Mouse (Mus musculus) lung, postnatal 14 days (tissue): ENCODE results near the gene Efhd2.
A peak's percentile ranks its signal among the peaks of the same experiment; 100 is the strongest.

Experiments used
- DNase-seq: peaks from one replicate; pipeline ENCODE4 v3.0.0; 2021

Gene Efhd2

GRCm38 (mm10) chr4:141879074-141879473 lies 4.4 kb upstream of the Efhd2 start:
- no peak for DNase-seq

- no peak for DNase-seq
Observed at GRCm38 (mm10) chr4:141878621-141879020, 3.9 kb upstream of the Efhd2 start.

- DNase-seq: no peak
Observed at GRCm38 (mm10) chr4:141875481-141876108, 875 bp upstream of the Efhd2 start.

GRCm38 (mm10) chr4:141874111-141874600 lies 564 bp downstream of the Efhd2 start:
- no peak for DNase-seq

GRCm38 (mm10) chr4:141872977-141873376 lies 1.7 kb downstream of the Efhd2 start:
- DNase-seq: no peak

DNA sequence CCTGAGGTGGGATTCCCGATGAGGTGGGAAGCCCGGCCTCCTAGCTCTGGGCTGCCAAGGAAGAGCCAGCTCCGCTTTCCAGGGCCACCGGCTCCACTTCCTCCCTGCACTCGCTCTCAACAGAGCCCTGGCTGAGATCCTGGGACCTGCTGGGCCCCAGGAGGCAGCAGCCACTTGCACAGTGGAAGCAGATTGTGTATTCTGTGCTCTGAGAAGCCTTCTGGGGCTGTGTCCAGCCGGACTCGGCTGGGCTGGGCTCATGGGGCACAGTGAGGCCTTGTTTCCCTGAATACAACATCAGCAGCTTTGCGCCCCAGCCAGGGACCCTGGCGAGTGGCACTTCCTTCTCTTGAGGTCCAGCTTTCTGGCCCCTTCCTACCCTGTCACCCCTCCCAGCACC lies 2.8 kb downstream of the Efhd2 start:
- no peak for DNase-seq

DNA sequence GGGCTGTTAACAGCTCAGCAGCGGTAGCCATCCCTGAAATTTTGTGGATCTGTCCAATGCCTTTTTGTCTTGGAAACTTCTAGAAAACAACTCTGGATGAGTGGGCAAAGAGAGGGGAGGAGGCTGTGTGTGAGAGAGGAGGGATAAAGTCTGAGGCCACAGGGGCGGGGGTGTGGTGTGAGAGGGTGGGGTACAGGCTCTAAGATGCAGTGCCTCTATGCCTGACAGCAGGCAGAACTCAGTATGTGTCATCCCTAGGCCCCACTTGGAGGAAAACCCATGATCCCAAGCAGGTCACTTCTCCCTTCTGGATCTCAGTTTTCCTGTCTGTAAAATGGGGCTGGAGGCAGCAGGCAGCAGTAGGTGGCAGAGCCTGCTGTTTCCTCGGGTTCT lies 3.4 kb downstream of the Efhd2 start:
- no peak for DNase-seq

DNA sequence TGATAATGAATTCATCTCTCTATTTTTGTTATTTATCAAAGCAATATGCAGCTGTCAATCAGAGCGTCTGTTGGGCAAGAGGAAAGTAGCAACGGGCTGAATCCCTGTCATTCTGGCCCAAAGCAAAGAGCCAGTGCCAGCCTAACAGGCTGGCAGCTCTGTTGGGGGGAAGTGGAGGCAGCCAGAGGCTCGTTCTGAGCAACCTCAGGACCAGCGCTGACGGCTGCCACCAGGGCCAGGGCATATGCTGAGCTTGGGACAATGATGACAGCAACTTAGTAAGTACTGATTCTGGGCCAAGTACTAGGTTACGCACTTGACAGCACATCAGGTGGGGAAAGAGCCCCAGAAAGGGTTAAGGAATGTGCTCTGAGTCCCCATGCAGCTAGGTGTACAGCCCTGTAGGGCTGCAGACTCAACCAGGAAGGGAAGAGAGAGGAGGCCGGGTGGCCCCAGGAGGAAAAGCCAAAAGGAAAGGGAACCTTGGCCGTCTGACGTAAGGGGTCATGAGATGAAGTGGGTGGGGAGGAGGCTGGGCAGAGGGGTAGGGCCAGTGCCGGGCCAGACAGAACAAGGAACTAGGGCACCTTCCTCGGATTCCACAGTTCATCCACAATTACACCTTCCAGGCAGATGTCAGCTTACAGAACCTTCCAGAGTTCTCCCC lies 3.9 kb downstream of the Efhd2 start:
- peak; percentile 54 for DNase-seq

DNA sequence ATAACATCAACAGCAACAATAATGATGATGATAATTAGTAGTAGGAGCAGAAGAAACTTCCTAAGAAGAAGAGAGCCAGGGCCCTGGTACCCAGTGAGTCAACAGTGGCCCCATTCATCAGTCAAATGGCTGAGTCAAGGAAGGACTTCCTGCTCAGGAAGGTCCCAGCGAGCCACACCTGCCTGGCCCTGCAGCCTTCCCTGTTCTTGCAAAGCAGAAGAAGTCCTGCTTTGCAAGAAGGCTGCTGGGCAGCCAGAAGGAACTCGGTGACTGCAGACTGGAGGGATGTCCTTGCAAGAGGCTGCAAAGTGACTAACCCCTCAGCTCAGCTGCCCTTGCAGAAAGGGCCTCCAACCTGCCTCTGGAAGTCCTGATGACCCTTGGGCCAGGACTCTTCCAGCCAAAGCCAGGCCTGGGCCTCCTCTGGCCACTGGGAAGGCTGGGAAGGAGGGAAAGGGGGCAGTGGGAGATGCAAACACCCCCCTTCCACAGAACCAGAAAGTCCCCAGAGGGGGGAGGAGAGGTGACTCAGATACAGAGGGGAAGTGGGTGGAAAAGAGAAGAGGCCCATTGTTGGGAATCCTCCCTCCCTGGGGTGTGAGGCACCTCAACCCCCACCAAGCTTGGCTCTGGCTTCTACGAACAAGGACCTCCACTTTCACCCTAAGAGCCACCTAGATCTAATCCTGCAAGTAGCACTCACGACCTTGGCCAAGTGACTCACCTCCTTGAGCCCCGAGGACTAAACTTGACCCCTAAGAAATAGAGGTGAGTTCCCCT lies 5.1 kb downstream of the Efhd2 start:
- no peak for DNase-seq

DNA sequence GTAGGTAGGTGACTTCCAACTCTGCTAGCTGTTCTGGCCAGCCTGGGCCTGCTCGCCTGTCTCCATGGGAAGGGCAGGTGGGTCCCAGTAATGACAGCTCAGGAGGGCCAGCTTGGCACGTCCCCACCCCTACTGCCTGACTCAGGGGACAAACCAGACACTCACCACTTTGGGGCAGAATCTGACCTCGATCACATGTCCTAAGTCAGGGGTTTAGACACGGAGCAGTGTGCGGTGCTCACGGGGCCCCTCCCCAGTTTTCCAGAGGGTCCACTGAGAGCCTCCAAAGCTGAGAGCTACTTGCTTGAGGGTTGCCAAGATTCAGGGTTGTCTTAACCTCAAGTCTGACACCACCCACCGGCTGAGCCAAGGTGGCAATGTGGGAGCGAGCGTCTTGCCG lies 6.7 kb downstream of the Efhd2 start:
- DNase-seq: no peak

DNA sequence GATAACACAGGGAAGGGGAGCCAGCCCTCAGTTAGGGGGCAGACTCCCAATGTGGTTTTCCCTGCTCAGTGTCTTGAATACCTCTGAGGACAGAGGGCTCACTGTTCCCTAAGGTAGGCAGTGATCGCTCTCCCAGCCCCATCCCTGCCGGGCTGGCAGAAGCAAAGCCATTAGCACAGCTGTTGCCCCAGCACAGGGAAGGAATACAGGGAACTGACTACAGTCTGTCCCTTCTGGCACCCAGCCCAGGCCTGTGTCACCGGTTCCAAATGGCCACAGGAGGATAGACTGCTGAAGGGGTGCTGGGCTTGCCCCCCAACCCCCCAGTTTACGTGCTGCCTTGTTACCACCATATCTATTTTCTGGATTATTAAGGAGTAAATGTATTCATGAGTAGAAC lies 7.2 kb downstream of the Efhd2 start:
- DNase-seq: peak; percentile 71

GRCm38 (mm10) chr4:141866933-141867490 lies 7.7 kb downstream of the Efhd2 start:
- DNase-seq: peak; percentile 59

DNA sequence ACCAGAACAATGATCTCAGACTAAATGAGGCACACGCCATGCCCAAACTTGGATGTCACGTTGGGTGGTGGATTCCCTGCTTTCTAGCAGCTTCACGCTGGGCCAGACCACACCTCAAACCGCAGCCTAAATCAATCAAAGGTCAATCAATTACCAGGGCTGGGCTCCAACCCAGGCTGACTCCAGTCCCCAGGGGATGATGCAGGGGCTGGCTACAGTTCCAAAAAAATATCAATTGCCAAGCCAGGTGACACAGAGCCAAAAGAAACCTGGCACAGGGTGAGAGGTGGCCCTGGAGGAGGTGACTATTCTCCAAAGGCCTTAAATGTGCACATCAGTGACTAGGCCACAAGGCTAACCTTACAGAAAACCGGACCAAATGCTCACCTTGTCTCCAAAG lies 9.1 kb downstream of the Efhd2 start:
- DNase-seq: no peak

DNA sequence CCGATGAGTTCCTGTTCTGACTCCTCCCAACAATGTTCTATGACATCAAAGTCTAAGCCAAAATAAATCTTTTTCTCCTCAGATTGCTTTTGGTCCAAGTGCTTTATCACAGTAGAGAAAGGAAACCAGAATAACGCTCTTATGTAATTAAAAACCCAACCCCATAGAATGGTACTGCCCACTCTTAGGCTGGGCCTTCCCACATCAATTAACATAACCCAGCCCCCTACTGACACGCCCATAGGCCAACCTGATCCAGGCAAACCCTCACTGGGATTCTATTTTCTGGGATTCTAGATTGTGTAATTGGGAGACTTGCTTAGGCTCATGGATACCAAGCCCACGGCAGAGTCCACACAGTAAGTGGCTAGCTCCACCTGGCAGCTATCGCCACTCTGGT lies 9.7 kb downstream of the Efhd2 start:
- DNase-seq: no peak

DNA sequence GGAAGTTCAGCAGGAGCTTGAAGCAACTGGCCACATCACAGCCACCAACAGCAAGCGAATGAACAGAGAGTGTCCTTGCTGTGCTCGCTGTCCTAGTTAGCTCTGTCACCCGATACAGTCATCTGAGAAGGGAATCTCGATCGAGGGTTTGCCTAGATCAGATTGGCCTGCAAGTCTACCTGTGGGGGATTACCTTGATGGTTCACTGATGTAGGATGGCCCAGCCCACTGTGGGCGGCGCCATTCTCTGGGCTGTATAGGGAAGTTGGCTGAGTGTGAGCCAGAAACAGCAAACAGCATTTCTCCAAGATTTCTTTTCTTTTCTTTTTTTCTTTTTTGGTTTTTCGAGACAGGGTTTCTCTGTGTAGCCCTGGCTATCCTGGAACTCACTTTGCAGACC lies 10.2 kb downstream of the Efhd2 start:
- DNase-seq: no peak

- no peak for DNase-seq
Observed at GRCm38 (mm10) chr4:141863726-141864280, 10.9 kb downstream of the Efhd2 start.

GRCm38 (mm10) chr4:141862867-141863266 lies 11.9 kb downstream of the Efhd2 start:
- DNase-seq: no peak

- DNase-seq: no peak
Observed at GRCm38 (mm10) chr4:141861591-141862295, 13.0 kb downstream of the Efhd2 start.

DNA sequence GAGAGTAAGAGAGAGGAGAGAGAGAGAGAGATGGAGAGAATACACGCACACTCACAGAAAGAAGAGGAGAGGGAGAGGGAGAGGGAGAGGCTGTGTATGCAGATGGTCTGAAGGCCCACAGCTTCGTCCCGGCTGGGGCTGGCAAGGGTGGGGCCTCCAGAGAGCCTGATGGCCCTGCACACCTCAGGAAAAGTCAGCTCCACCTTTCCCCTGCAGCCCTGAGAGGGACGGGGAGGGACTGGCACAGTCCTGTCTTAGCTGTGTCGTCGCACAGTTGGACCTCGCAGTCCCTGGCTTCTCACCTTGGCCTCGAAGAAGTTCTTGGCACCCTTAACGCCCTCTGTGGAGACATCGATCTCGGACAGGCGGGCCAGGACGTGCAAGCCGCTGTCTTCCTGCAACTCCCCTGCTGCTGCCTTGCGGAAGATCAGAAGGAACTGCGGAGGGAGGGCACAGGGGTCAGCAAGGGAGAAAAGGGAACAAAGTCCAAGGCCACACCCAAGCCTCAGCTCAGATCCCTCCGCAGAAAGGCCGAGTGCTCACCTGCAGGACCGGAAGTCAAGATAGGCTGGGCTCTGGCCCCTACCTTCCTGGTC lies 14.4 kb downstream of the Efhd2 start:
- DNase-seq: no peak

- DNase-seq: no peak
Observed at GRCm38 (mm10) chr4:141859351-141859750, 15.4 kb downstream of the Efhd2 start.

DNA sequence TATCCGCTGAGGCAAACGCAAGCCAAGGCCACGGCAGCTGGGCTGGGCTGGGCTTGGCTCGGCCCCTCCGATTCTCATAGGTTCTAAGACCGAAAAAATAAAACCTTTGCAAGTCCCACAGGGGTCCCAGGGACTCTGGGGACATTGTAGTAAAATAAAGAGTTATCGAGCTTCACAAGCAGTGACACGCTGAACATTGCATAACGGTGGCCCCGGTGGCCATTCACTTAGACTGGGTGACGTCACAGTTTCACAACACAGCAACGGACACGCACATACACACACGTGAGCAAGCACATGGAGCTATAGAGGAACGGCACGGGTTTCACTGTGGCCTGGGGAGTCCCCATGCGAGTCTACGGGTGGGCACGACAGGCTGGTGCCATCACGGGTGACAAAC lies 16.2 kb downstream of the Efhd2 start:
- peak; percentile 42 for DNase-seq

DNA sequence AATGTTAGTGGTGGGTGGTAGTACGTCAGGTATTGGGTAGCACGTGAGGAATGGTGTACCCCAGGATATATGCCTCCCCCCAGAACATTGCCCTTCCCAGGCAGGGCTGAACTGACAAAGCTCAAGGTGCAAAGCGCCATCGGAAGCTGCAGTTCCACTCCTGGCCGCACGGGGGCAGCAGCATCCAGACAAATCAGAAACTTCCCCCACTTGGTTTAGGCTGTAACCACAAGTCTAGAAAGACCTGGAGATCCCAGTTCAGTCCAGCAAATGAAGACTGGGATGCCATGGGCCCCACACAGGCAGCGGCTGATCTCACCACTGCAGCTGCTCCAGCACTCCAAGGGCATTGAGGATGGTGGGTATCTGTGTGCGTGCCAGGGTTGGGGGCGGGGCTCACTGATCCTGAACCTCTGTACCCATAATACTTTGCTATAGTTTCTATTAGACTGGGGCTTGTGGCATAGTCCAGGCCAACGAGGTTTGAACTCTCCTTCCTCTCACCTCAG lies 17.2 kb downstream of the Efhd2 start:
- peak; percentile 85 for DNase-seq
